Mouse (Mus musculus) ES-E14 (cell line): ENCODE results near the gene Pld6.

Experiments used
- MAFK ChIP-seq: IDR thresholded peaks from 2 replicates; pipeline ENCODE4 v1.6.1; 2014; ENCODE audit warnings: mild to moderate bottlenecking, low read depth, low read length, inconsistent platforms; ENCODE audit not compliant: insufficient read depth
- ZC3H11A ChIP-seq: IDR thresholded peaks from 2 replicates; pipeline ENCODE4 v1.6.1; 2012; ENCODE audit warnings: low read depth, mild to moderate bottlenecking, inconsistent platforms, low read length, borderline replicate concordance

- TF ChIP-seq ZC3H11A (no peak), MAFK (no peak)
Measured at GRCm38 (mm10) chr11:59770753-59771152, 16.7 kb downstream of the Pld6 start.
